Mouse (Mus musculus) mature B cell (primary cell): ENCODE results near the gene Gxylt1.
"Not testable (repeated sequence)": the region's sequence is repeated elsewhere in the genome, so short reads cannot be mapped to it uniquely, and the experiment has no call there.

Experiments
- in situ Hi-C: fragments of 300-500 bp; cut with MboI; formaldehyde crosslinking; loops from 2 replicates; pipeline ENCODE4 v1.14.3; 2019

Gene Gxylt1

GRCm38 (mm10) chr15:93274679-93275583 is at the start of gene Gxylt1:
Gene Gxylt1, minus strand, starts transcription at chr15:93275179.
- in situ Hi-C loops: loop anchor here (10.0 kb wide), 1 partner anchor 60 kb away; the partner anchor contains the start of gene Yaf2

- in situ Hi-C loops: no loop called here
Observed at GRCm38 (mm10) chr15:93318781-93319180, 43.8 kb upstream of the Gxylt1 start.

GRCm38 (mm10) chr15:93310304-93310703 is 35.3 kb upstream of the Gxylt1 start:
- in situ Hi-C loops: not testable (repeated sequence)

- in situ Hi-C loops: no loop called here
Observed at GRCm38 (mm10) chr15:93298197-93298596, 23.2 kb upstream of the Gxylt1 start.

- in situ Hi-C loops: no loop called here
Observed at GRCm38 (mm10) chr15:93294483-93294882, 19.5 kb upstream of the Gxylt1 start.

DNA sequence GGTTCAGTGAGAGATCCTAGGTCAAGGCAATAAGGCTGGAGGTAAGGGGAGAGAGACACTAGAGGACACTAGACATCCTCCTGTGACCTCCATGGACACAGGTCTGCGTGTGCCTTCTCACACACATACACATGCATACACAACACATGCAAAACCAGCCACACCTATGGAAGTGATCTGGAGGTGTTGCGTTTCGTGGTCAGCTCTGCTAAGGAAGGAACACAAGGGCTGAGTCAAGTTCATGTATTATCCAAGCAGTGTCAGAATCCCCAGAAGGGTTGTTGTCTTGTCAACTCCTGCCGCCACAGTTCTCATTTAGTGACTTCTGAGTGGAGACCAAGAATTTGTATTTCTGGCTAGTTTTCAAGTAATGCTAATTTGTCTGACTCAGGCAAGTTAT is 13.3 kb upstream of the Gxylt1 start:
- in situ Hi-C loops: no loop called here

DNA sequence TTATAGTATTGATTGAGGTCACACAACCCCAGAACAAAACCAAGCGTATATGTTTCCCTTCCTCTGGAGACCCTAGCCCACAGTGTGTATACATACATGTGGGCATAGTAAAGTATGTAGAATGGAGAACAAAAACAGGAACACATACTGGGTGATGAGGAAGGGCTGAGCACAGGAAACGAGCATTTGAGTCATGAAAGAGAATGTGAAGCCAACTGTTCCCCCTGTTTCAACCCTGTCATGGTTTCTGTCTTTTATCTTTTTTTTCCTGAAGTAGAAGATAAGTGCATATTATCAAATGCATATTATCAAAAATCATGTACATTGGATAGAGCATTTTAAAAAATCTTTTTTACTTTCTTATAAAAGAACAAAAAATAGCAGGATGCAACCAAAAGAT is 12.6 kb upstream of the Gxylt1 start:
- in situ Hi-C loops: no loop called here

- in situ Hi-C loops: no loop called here
Observed at GRCm38 (mm10) chr15:93285244-93285643, 10.3 kb upstream of the Gxylt1 start.

DNA sequence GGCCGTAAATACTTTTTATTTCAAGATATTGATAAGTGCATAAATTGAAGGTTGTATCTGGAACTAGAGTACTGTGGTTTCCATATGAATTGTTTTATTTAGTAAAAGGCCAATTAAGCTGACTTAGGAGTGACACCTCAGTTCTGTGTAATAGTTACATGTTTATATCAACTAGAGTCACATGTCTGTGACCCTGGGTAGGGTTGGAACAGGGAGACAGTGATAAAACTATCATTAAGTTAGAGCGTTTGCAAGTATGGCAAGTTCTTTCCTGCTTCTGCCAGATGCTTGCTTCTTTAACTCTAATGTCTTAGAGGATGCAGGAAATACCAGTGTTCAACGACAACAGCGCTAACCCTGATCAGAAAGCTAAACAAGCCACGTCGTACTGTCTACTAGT is 9.3 kb upstream of the Gxylt1 start:
- in situ Hi-C loops: no loop called here

DNA sequence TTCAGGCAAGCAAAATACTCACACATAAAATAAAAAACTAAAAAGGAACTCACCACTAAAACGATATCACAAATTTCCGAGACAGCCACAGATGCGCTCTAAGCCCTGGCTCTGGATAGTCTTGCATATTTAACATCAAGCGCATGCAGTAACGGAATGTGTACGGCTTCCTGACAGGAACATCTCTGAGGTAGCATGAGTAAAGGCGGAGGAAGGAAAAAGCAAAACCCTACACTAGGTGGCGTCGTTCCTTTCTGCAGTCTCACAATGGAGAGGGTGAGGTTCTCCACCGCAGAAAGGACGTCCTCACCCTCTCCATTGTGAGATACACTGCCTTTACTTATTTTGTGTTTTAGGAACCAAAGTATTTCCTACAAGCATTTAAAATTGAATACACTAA is 8.4 kb upstream of the Gxylt1 start:
- in situ Hi-C loops: no loop called here

DNA sequence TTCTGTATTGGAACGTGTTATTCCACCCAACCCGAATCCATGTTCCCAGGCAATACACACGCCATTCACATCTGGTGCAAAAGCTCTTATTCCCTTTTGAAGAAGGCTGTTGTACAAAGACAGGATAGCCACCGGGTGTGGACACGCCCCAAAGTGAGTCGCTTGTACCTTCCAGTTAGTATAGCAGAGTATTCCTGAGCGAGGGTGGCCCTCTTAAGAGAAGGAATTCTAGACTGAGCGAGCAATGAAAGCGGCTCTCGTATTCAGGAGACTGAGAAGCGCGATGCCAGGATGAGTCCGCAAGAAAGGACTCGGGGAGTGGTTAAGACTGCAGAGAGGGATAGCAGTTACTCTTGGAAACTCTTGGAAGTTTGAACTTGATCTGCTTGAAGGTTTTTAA is 1.3 kb upstream of the Gxylt1 start:
- in situ Hi-C loops: loop anchor here (10.0 kb wide), 1 partner anchor 59 kb away; the partner anchor contains the start of gene Yaf2

DNA sequence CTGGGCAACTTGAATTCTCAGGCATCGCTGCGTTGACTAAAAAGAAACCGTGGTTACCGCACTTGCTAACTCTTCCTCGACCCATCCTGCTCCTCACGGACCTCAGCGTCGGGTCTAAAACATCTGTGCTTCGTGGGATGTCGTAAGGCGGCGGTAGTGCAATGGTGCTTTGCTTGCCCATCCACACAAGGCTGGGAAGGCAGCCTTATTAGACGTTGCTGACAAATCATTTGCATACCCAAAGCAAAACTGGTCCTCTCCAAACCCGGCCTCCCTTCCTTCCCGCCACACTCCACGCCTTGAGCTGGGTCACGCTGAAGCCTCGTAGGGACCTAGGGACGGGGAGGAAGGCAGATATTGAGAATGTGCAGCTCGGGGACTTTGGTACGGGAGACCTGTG is 644 bp upstream of the Gxylt1 start:
- in situ Hi-C loops: loop anchor here (10.0 kb wide), 1 partner anchor 59 kb away; the partner anchor contains the start of gene Yaf2

GRCm38 (mm10) chr15:93273788-93274678 is 946 bp downstream of the Gxylt1 start:
- in situ Hi-C loops: loop anchor here (10.0 kb wide), 1 partner anchor 61 kb away; the partner anchor contains the start of gene Yaf2

DNA sequence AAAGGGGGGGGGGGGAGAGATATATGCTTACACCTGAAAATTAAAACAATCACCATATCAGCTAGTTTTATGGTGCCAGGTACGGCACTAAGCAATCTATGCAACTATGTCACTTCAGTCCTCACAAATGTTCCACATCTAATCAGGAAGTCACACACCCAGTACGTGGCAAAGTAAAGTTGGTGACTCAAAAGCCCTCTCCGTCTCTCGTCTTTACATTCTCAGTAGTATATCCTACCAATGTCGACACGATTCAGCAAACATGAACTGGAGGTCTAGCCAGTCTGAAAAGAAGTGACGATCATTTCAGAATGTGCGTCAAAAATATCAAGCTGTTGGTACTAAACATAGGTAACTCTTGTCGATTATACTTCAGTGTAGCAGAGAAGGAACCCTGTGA is 2.0 kb downstream of the Gxylt1 start:
- in situ Hi-C loops: loop anchor here (10.0 kb wide), 1 partner anchor 62 kb away; the partner anchor contains the start of gene Yaf2

DNA sequence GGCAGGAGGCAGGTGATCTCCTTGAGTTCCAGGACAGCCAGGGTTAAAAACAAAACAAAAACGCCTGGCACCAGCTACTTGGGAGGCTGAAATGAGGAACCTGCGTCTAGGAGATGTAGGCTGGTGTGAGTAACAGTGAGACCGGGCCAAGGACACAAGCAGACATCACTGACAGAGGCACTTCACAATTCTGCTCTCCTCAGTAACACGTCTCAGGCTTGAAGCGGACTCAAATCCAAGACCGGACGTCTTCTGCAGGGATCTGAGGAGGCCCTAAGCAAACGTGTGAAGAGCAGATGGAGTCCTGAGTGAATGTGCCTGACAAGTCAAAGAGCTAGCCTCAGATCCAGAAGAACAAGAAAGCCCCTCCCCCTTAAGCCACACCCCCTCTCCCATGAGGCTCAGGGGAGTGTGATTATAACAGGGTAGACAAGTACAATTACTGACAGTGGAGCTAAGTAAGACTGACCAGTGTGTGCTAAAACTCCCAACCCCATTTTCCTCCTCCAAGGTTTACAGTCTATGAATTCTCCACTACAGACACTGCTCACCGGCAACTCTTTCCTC is 4.6 kb downstream of the Gxylt1 start:
- in situ Hi-C loops: loop anchor here (10.0 kb wide), 1 partner anchor 64 kb away; the partner anchor contains the start of gene Yaf2

DNA sequence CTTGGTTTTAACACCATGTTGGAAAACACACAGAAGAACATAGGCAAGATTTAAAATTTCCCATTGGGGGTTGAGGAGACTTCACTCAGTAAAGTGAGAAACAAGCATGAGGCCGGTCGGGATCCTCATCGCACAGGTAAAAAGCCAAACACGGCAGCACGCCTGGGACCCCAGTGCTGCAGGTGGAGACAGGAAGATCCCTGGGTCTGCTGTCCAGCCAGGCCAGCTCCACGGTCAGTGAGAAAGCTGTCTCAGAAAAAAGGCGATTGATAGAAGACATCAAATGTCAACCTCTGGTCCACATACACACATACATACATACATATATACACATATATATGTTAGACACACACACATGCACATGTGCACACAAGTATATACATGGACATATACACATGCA is 5.4 kb downstream of the Gxylt1 start:
- in situ Hi-C loops: no loop called here

DNA sequence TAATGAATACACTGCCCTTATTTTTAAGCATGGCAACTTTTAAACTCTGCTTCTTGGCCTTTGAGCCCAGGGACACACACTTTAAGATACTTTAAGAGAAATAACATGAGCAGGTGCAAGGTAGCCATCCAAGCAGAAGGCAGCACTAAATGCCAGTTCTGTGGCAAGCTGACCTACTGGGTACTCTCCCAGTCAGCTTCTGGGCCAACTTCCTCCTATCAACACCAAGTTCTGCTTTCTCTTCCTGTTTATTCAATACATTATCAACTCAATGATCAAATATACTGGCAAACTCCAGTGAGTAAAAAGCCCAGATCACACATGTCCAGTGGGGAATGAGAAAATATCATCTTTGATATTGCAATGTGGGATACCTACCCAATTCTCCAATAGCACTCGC is 7.0 kb downstream of the Gxylt1 start:
- in situ Hi-C loops: no loop called here

GRCm38 (mm10) chr15:93267479-93267878 is 7.5 kb downstream of the Gxylt1 start:
- in situ Hi-C loops: no loop called here

DNA sequence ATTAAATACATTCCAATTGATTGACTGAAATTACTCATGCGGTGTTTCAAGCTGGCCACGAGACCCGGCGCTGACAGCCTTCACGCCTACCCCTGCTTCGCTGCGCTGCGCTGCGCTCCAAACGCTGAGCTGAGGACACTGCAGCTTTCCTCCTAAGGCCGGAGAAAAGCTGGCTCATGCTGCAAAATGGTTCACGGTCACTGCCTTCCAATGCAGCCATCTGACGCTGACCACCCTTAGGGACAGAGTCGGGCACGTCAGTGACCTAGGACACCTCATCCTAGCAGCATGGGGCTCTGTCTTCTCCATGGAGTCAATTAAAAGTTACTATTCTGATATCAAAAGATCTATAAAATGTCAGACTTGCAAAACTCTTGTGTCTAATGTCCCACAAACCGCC is 8.6 kb downstream of the Gxylt1 start:
- in situ Hi-C loops: no loop called here

DNA sequence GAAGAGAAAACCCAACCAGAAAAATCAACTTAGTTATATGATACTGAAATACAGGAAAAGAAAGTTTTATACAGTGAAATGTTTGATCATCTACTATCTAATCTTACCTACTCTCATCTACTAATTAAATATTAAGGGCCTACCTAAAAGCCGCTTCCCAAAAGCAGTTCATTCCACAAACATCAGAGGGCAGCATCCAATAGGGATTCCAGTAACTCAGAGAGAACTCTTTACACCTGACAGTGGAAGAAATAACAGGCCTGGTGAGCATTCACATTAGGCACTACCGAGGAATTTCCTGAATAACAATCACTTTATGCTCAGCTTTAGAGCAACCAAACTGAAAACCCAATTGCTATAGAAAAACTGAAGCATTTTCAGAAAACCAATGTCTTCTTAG is 9.3 kb downstream of the Gxylt1 start:
- in situ Hi-C loops: no loop called here

DNA sequence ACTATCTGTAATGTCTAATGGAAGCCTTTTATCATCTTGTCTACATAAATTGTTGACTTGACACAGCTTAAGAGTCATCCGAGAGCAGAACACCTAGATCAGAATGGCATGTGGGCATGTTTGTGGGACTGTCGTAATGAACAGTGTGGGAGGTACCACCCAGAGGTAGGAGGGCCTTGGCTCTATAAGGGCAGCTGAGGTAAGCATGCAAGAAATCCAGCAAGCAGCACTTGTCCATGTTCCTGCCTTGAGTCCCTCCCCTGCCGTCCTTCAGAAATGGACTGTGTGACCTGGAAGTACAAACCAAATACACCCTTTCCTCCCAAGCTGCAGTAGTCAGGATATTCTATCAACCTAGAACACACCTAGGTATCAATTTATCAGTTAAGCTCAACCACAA is 9.7 kb downstream of the Gxylt1 start:
- in situ Hi-C loops: no loop called here

DNA sequence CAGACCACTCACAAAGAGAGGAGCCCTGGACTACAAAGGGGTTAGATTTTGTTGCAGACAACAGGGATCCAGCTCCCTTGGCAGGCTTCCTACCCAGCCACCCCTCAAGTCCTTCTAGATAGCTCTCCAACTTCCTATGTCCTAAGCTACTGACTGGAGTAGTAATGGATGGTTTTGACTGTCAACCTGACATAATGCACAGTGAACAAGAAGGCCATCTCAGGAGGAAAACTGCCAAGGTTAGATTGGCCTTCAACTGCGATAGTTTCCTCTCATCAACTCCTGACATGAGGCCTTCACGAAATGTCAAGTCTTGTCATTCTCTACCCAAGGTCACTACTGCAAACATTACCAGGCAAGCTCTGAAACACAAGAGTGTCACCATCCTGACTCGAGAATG is 10.8 kb downstream of the Gxylt1 start:
- in situ Hi-C loops: no loop called here
